Mouse (Mus musculus): ENCODE results near the gene Gchfr.

- TF ChIP-seq E2F4 (IDR thresholded peaks at IDR 0.05; ENCODE audit: insufficient replicate concordance, low read depth, low read length) (no peak), MEF2A (IDR thresholded peaks at IDR 0.05; ENCODE audit: borderline replicate concordance, low read depth, low read length) (no peak), POLR2AphosphoS2 (IDR thresholded peaks at IDR 0.05; ENCODE audit: low read depth, low read length) (no peak), EP300 (IDR thresholded peaks at IDR 0.05; ENCODE audit: low read length) (no peak)
These were observed 15.3 kb downstream of the Gchfr start for GRCm38 (mm10) chr2:119182914-119183313.
